Mouse (Mus musculus) adrenal gland, adult (tissue): ENCODE measurements around the gene Pnmal2.

Experiments used
- DNase-seq, 2 experiments: peaks; one replicate each; pipeline ENCODE4 v3.0.0; 2022 to 2023; ENCODE audit warnings: low spot score in 1 of 2; ENCODE audit not compliant: inconsistent age in 2 of 2

The Pnmal2 gene

GRCm38 (mm10) chr7:16944061-16944807, at the start of gene Pnmal2:
Pnmal2 (plus strand) TSS chr7:16944682.
- DNase-seq: peak; percentile 92 to 95

GRCm38 (mm10) chr7:16895000-16895399, 49.5 kb upstream of the Pnmal2 start:
- peak; percentile 80 to 92 for DNase-seq

GRCm38 (mm10) chr7:16895511-16895910, 49.0 kb upstream of the Pnmal2 start:
- DNase-seq: no peak

- DNase-seq: no peak
Measured at GRCm38 (mm10) chr7:16900526-16900925, 44.0 kb upstream of the Pnmal2 start.

- no peak for DNase-seq
Measured at GRCm38 (mm10) chr7:16903439-16903955, 41.0 kb upstream of the Pnmal2 start.

- DNase-seq: peak in 1 of 2 experiments; percentile 45
Measured at GRCm38 (mm10) chr7:16904120-16904675, 40.3 kb upstream of the Pnmal2 start.

- DNase-seq: peak; percentile 63 to 80
Measured at GRCm38 (mm10) chr7:16905491-16906021, 38.9 kb upstream of the Pnmal2 start.

GRCm38 (mm10) chr7:16906281-16906680, 38.2 kb upstream of the Pnmal2 start, which contains the start of gene Ptgir:
Ptgir (plus strand) TSS chr7:16906490.
- peak in 1 of 2 experiments; percentile 55 for DNase-seq

- DNase-seq: no peak
Measured at GRCm38 (mm10) chr7:16906889-16907559, 37.5 kb upstream of the Pnmal2 start.

- DNase-seq: no peak
Measured at GRCm38 (mm10) chr7:16907842-16908241, 36.6 kb upstream of the Pnmal2 start.

- no peak for DNase-seq
Measured at GRCm38 (mm10) chr7:16908367-16908766, 36.1 kb upstream of the Pnmal2 start.

GRCm38 (mm10) chr7:16908859-16909258, 35.6 kb upstream of the Pnmal2 start:
- DNase-seq: no peak

- DNase-seq: no peak
Measured at GRCm38 (mm10) chr7:16909909-16910308, 34.6 kb upstream of the Pnmal2 start.

GRCm38 (mm10) chr7:16911904-16912303, 32.6 kb upstream of the Pnmal2 start:
- DNase-seq: no peak

GRCm38 (mm10) chr7:16912360-16912759, 32.1 kb upstream of the Pnmal2 start:
- no peak for DNase-seq

- peak; percentile 70 to 92 for DNase-seq
Measured at GRCm38 (mm10) chr7:16913806-16914452, 30.6 kb upstream of the Pnmal2 start.

- DNase-seq: no peak
Measured at GRCm38 (mm10) chr7:16914453-16915343, 29.8 kb upstream of the Pnmal2 start.

GRCm38 (mm10) chr7:16915461-16916340, 28.8 kb upstream of the Pnmal2 start:
- DNase-seq: no peak
